Mouse (Mus musculus): Measurements from ENCODE around the gene Frmpd4. TPM values are rescaled to one million over a fixed set of nuclear protein-coding genes. Genes with fewer than 3 reads are reported as not detected.

The Frmpd4 gene
- total and polyA plus RNA-seq, 3 experiments = not detected

GRCm38 (mm10) chrX:167483409-167484177 is 1093.4 kb downstream of the Frmpd4 start:
- no peak for TF ChIP-seq JUN (IDR thresholded peaks at IDR 0.05; ENCODE audit: insufficient read depth, low read depth, low read length)
- TF ChIP-seq MYC (IDR thresholded peaks at IDR 0.05; ENCODE audit: low read depth, low read length) = no peak
- no peak for TF ChIP-seq ELF1 (IDR thresholded peaks at IDR 0.05; ENCODE audit: low read depth, low read length)
- no peak for TF ChIP-seq POLR2A (IDR thresholded peaks at IDR 0.05; ENCODE audit: low read depth, low read length)
- no peak for TF ChIP-seq MEF2A (IDR thresholded peaks at IDR 0.05; ENCODE audit: borderline replicate concordance, low read depth, low read length)
- no peak for TF ChIP-seq NRF1 (IDR thresholded peaks at IDR 0.05; ENCODE audit: low read depth, low read length)
- no peak for TF ChIP-seq KAT2A (IDR thresholded peaks at IDR 0.05; ENCODE audit: insufficient replicate concordance, low read length)
- no peak for TF ChIP-seq RAD21 (IDR thresholded peaks at IDR 0.05; ENCODE audit: low read depth, low read length)
- TF ChIP-seq GABPA (IDR thresholded peaks at IDR 0.05; ENCODE audit: insufficient replicate concordance, low read depth, low read length) = no peak
- in situ Hi-C loops (cut with MboI; ENCODE audit: low pct_ligation_motif_present, low pct_unique_long_range_greater_than_20kb, low sequenced_read_pairs) = no loop called here
- no peaks in the 10 kb centered on the region for H3K9me3 ChIP-seq (replicated peaks; ENCODE audit: low read length)
- H3K9ac ChIP-seq (ENCODE audit: insufficient read depth, low read depth) = no peak overlapping the region
- no peak overlapping the region for H3K4me3 ChIP-seq (replicated peaks in 1 of 3; ENCODE audit: low read depth in 2 of 3, low read length in 2 of 3, poor library complexity in 1 of 3)
- no peak overlapping the region for H3K4me2 ChIP-seq (ENCODE audit: insufficient read depth, low read depth, poor library complexity, severe bottlenecking)
- H3K79me2 ChIP-seq (replicated peaks; ENCODE audit: control insufficient read depth, extremely low read depth, insufficient read depth, poor library complexity, severe bottlenecking) = no peaks in the 10 kb centered on the region
- DNase-seq (ENCODE audit: extremely low read depth) = no peak
- no peaks in the 10 kb centered on the region for H3K4me1 ChIP-seq (ENCODE audit: control insufficient read depth in 1 of 2, insufficient read depth in 2 of 2)
- no peak overlapping the region for H3K27ac ChIP-seq (ENCODE audit: insufficient read depth, low read depth)
- no peaks in the 10 kb centered on the region for H3K36me3 ChIP-seq (replicated peaks in 1 of 2; ENCODE audit: control insufficient read depth in 1 of 2, insufficient read depth in 1 of 2, low read length in 1 of 2)
- dilution Hi-C loops (cut with MboI; ENCODE audit: extremely low pct_ligation_motif_present, extremely low pct_unique_long_range_greater_than_20kb, low sequenced_read_pairs) = no loop called here
- no peaks in the 10 kb centered on the region for H3K27me3 ChIP-seq (replicated peaks)

- DNase-seq (ENCODE audit: extremely low read depth) = no peak
- peaks cover 0 to 4% of the 10 kb centered on the region in 2 experiments; a peak in 1 of 4 replicates for H3K4me1 ChIP-seq (ENCODE audit: control insufficient read depth in 1 of 2, insufficient read depth in 2 of 2)
- dilution Hi-C loops (cut with MboI; ENCODE audit: extremely low pct_ligation_motif_present, extremely low pct_unique_long_range_greater_than_20kb, low sequenced_read_pairs) = no loop called here
- no peaks in the 10 kb centered on the region for H3K9me3 ChIP-seq (replicated peaks; ENCODE audit: low read length)
- no peaks in the 10 kb centered on the region for H3K36me3 ChIP-seq (replicated peaks in 1 of 2; ENCODE audit: control insufficient read depth in 1 of 2, insufficient read depth in 1 of 2, low read length in 1 of 2)
- H3K4me3 ChIP-seq (replicated peaks in 1 of 3; ENCODE audit: low read depth in 2 of 3, low read length in 2 of 3, poor library complexity in 1 of 3) = no peak overlapping the region
- H3K27me3 ChIP-seq (replicated peaks) = no peaks in the 10 kb centered on the region
- no peak overlapping the region for H3K4me2 ChIP-seq (ENCODE audit: insufficient read depth, low read depth, poor library complexity, severe bottlenecking)
- no peak for TF ChIP-seq CHD2 (IDR thresholded peaks at IDR 0.05; ENCODE audit: low read length)
- TF ChIP-seq SIN3A (IDR thresholded peaks at IDR 0.05; ENCODE audit: low read length) = no peak
- TF ChIP-seq ZKSCAN1 (IDR thresholded peaks at IDR 0.05; ENCODE audit: borderline replicate concordance, low read depth, low read length) = no peak
- TF ChIP-seq POLR2AphosphoS2 (IDR thresholded peaks at IDR 0.05; ENCODE audit: low read depth, low read length) = no peak
- no peak for TF ChIP-seq MAFK (IDR thresholded peaks at IDR 0.05; ENCODE audit: insufficient replicate concordance, low read length)
- no peak for TF ChIP-seq MAX (IDR thresholded peaks at IDR 0.05; ENCODE audit: low read length)
- TF ChIP-seq CTCF (conservative IDR thresholded peaks at IDR 0.05 in 1 of 2, IDR thresholded peaks at IDR 0.05 in 1 of 2; ENCODE audit: low read depth in 2 of 2, low read length in 2 of 2) = no peak
- no peak for TF ChIP-seq E2F4 (IDR thresholded peaks at IDR 0.05; ENCODE audit: insufficient replicate concordance, low read depth, low read length)
- no peak for TF ChIP-seq ZC3H11A (IDR thresholded peaks at IDR 0.05; ENCODE audit: low read depth, low read length)
- TF ChIP-seq JUN (IDR thresholded peaks at IDR 0.05; ENCODE audit: insufficient read depth, low read depth, low read length) = no peak
- no peak for TF ChIP-seq CHD1 (IDR thresholded peaks at IDR 0.05; ENCODE audit: low read depth, low read length)
- TF ChIP-seq RCOR1 (conservative IDR thresholded peaks at IDR 0.05; ENCODE audit: low read depth, low read length) = no peak
- no peak for TF ChIP-seq UBTF (IDR thresholded peaks at IDR 0.05; ENCODE audit: low read depth, low read length)
- no peak for TF ChIP-seq PAX5 (IDR thresholded peaks at IDR 0.05; ENCODE audit: low read length)
- no peak for TF ChIP-seq USF2 (conservative IDR thresholded peaks at IDR 0.05; ENCODE audit: low read depth, low read length)
- no peak for TF ChIP-seq NELFE (IDR thresholded peaks at IDR 0.05; ENCODE audit: low read depth, low read length)
- no peak for TF ChIP-seq IRF4 (IDR thresholded peaks at IDR 0.05; ENCODE audit: low read depth, low read length)
- H3K79me2 ChIP-seq (replicated peaks; ENCODE audit: control insufficient read depth, extremely low read depth, insufficient read depth, poor library complexity, severe bottlenecking) = no peaks in the 10 kb centered on the region
- H3K9ac ChIP-seq (ENCODE audit: insufficient read depth, low read depth) = no peak overlapping the region
- H3K27ac ChIP-seq (ENCODE audit: insufficient read depth, low read depth) = no peak overlapping the region
- in situ Hi-C loops (cut with MboI; ENCODE audit: low pct_ligation_motif_present, low pct_unique_long_range_greater_than_20kb, low sequenced_read_pairs) = no loop called here
Observed at GRCm38 (mm10) chrX:167477636-167478035, 1099.4 kb downstream of the Frmpd4 start.
